Mouse (Mus musculus) retina, postnatal 1 day (tissue): ENCODE measurements around the gene Vmn2r93.

Experiments used
- DNase-seq: peaks from one replicate; pipeline ENCODE4 v3.0.0-alpha.2; 2012

The Vmn2r93 gene

DNA sequence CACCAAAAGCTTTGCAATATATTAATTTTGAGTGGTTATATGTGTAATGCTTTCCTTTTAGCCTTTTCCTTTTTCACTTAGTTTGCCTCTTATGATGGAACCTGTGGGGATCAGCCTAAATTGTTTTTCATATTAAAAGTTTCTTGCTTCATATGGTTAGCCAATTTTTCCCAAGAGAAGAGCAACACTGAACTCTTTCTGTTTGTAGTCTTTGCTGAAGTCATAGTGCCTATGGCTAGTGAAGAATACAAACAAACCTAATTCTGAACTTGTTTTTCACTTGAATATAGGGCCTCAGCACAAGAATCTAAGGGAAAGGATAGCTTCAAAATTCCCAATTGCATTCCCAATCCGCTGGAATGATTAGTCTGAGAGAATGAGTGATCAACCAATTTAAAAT lies at the start of gene Vmn2r93:
Vmn2r93 (plus strand) TSS at position 301 of the 400 bp plus-strand sequence.
- no peak for DNase-seq

DNA sequence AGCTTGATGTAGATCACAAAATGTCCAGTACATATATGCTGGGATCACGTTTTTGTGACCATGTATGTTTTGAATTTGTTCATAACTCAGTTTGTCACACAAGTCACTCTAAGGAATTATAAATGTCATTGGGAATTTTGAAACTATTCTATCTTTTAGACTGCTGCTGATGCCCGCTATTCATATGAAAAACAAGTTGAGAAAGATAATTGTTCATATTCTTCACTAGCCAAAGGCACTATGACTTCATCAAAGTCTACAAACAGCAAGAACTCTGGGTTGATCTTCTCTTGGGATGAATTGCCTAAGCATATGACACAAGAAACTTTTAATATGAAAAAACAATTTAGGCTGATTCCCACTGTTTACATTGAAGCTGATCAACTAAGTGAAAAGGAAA lies 20.2 kb upstream of the Vmn2r93 start, which contains the start of gene Vmn2r94:
Vmn2r94 (minus strand) TSS at position 101 of the 400 bp plus-strand sequence.
- no peak for DNase-seq

DNA sequence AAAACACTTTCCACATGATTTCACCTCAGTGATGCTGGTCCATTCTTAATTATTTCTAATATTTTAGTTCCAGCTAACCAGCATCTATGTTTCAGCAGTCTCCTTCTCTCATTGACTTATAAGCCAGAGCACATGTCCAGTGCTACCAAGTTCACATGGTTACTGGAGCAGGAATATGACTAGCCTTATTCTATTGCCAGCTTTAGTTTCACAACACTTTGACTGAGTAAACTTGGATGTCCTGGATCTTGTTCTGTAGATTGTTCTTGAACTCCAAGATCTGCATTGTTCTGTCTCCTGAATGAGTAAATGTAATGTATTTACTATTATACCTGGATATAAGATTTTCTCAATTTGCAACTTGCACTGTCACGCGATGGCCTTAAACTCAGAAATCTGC lies 25.1 kb downstream of the Vmn2r93 start:
- no peak for DNase-seq

DNA sequence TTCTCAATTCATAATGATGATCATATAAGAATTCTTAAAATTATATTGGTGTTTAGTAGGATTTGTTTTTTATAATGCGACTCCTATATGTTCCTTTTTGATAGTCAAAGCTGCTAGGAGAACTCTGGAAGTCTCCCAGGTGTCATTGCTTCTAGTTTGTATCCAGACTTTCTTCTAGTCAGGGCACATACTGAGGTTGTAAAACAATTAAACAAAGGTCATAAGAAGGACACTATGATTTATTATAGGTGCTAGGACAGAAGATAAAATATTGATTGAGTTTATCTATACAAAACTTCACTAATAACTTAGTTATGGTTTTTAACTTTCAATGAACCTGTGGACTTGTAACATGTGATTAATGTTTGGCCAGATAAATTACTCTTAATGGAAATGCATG lies 62.1 kb downstream of the Vmn2r93 start:
- DNase-seq = no peak

DNA sequence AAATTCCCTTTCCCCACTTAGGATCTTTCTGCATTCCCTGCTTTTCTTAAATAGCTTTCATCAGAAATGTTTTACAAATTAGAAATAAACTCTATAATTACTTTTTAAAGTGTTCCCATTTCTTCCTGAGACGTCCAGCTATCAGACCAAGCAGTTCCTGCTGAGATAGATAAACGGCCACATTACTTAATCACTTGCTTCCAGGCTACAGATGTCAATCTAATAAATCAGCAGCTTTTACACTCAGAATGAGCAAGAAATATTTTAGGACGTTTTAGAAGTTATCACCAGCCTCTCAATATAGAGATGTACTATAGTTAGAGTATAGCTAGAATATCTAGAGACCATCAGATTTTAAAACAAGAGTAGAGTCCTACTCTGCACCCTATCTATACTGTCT lies 62.7 kb downstream of the Vmn2r93 start:
- no peak for DNase-seq
